Mouse (Mus musculus) testis, adult 2 months (tissue): ENCODE data around the gene Olfr1424. TPM values are rescaled to one million over a fixed set of nuclear protein-coding genes. Genes with fewer than 3 reads are reported as not detected.

Experiments
- H3K27ac ChIP-seq: fragments of 200-500 bp; 2 replicates; pipeline ENCODE4 v1.5.1; 2012; ENCODE audit warnings: low read depth, low read length; ENCODE audit not compliant: control insufficient read depth, insufficient read depth
- H3K27me3 ChIP-seq: fragments of 200-500 bp; 2 replicates; pipeline ENCODE4 v1.6.1; 2012; ENCODE audit warnings: mild to moderate bottlenecking, low read length, moderate library complexity; ENCODE audit not compliant: control insufficient read depth, insufficient read depth
- H3K36me3 ChIP-seq: fragments of 200-500 bp; 2 replicates; pipeline ENCODE4 v1.6.1; 2012; ENCODE audit warnings: mild to moderate bottlenecking, low read length; ENCODE audit not compliant: control insufficient read depth, insufficient read depth
- H3K4me1 ChIP-seq: fragments of 200-500 bp; 2 replicates; pipeline ENCODE4 v1.6.1; 2012; ENCODE audit warnings: low read length; ENCODE audit not compliant: control insufficient read depth, insufficient read depth
- H3K4me3 ChIP-seq: fragments of 200-500 bp; 2 replicates; pipeline ENCODE4 v1.5.1; 2012; ENCODE audit warnings: low read depth, mild to moderate bottlenecking, low read length, moderate library complexity, mixed read lengths; ENCODE audit not compliant: control insufficient read depth
- CTCF ChIP-seq: fragments of 200-500 bp; IDR thresholded peaks from 2 replicates; pipeline ENCODE4 v1.5.1; 2012; ENCODE audit warnings: low read depth, mild to moderate bottlenecking, inconsistent platforms, low read length, moderate library complexity; ENCODE audit not compliant: control insufficient read depth, insufficient read depth, insufficient replicate concordance
- POLR2A ChIP-seq: fragments of 200-500 bp; IDR thresholded peaks from 2 replicates; pipeline ENCODE4 v1.6.1; 2012; ENCODE audit warnings: low read depth, mild to moderate bottlenecking, inconsistent platforms, low read length, moderate library complexity; ENCODE audit not compliant: control insufficient read depth
- polyA plus RNA-seq: library from polyadenylated mRNA; depleted of rRNA; stranded (reverse); fragments of >200 nt; gene quantifications from 2 replicates; pipeline ENCODE4 v1.2.3, GENCODE M21; 2012

Olfr1424 gene
- polyA plus RNA-seq, 1 experiment, result 0.12 TPM

GRCm38 (mm10) chr19:12041217-12041616 is 21.3 kb downstream of the Olfr1424 start, which contains the start of gene Olfr1423:
Gene Olfr1423 (minus strand): TSS chr19:12041317.
- H3K4me3 ChIP-seq, result no peak within 1 kb of the TSS
- no peak for TF ChIP-seq CTCF
- no peak for TF ChIP-seq POLR2A

GRCm38 (mm10) chr19:12037727-12038126 is 24.8 kb downstream of the Olfr1424 start:
- Histone ChIP-seq H3K36me3 (no peaks in the 10 kb centered on the region), H3K27me3 (no peaks in the 10 kb centered on the region), H3K4me3 (no peak overlapping the region), H3K4me1 (no peaks in the 10 kb centered on the region), H3K27ac (no peak overlapping the region)
- TF ChIP-seq POLR2A (no peak), CTCF (no peak)

More at GRCm38 (mm10) chr19:12041217-12041616, 21.3 kb downstream of the Olfr1424 start, which contains the start of gene Olfr1423:
- Histone ChIP-seq H3K27me3 (no peaks in the 10 kb centered on the region), H3K36me3 (no peaks in the 10 kb centered on the region), H3K27ac (no peak within 1 kb of the TSS), H3K4me1 (no peaks in the 10 kb centered on the region)

GRCm38 (mm10) chr19:12026606-12027005 is 35.9 kb downstream of the Olfr1424 start:
- TF ChIP-seq POLR2A (no peak), CTCF (no peak)
- H3K27me3 ChIP-seq, result no peaks in the 10 kb centered on the region
- H3K4me3 ChIP-seq, result no peak overlapping the region
- no peaks in the 10 kb centered on the region for H3K4me1 ChIP-seq
- H3K27ac ChIP-seq, result no peak overlapping the region
- no peaks in the 10 kb centered on the region for H3K36me3 ChIP-seq

GRCm38 (mm10) chr19:12025333-12025732 is 37.1 kb downstream of the Olfr1424 start:
- Histone ChIP-seq H3K36me3 (no peaks in the 10 kb centered on the region), H3K4me3 (no peak overlapping the region), H3K27ac (no peak overlapping the region), H3K4me1 (no peaks in the 10 kb centered on the region), H3K27me3 (no peaks in the 10 kb centered on the region)
- TF ChIP-seq POLR2A (no peak), CTCF (no peak)

- no peaks in the 10 kb centered on the region for H3K4me1 ChIP-seq
- no peaks in the 10 kb centered on the region for H3K36me3 ChIP-seq
- TF ChIP-seq POLR2A, result no peak
- no peak for TF ChIP-seq CTCF
- H3K27ac ChIP-seq, result no peak overlapping the region
- H3K27me3 ChIP-seq, result no peaks in the 10 kb centered on the region
- H3K4me3 ChIP-seq, result no peak overlapping the region
Observed at GRCm38 (mm10) chr19:12024149-12024548, 38.3 kb downstream of the Olfr1424 start.

- TF ChIP-seq POLR2A (no peak), CTCF (no peak)
- H3K4me3 ChIP-seq, result no peak overlapping the region
- H3K27me3 ChIP-seq, result no peaks in the 10 kb centered on the region
- H3K27ac ChIP-seq, result no peak overlapping the region
- no peaks in the 10 kb centered on the region for H3K36me3 ChIP-seq
- no peaks in the 10 kb centered on the region; the same call in none of the 2 replicates for H3K4me1 ChIP-seq
Observed at GRCm38 (mm10) chr19:12016192-12016591, 46.3 kb downstream of the Olfr1424 start.

- Histone ChIP-seq H3K27me3 (no peaks in the 10 kb centered on the region), H3K27ac (no peak overlapping the region), H3K4me3 (no peak overlapping the region), H3K36me3 (no peaks in the 10 kb centered on the region), H3K4me1 (no peaks in the 10 kb centered on the region; the same call in none of the 2 replicates)
- TF ChIP-seq CTCF (peak; percentile 73; the same call in 1 of the 2 replicates), POLR2A (no peak)
Observed at GRCm38 (mm10) chr19:12015708-12016107, 46.8 kb downstream of the Olfr1424 start.

- Histone ChIP-seq H3K36me3 (no peaks in the 10 kb centered on the region), H3K4me3 (no peak overlapping the region), H3K27me3 (no peaks in the 10 kb centered on the region), H3K27ac (no peak overlapping the region), H3K4me1 (peaks cover 6% of the 10 kb centered on the region)
- no peak; the same call in 1 of the 2 replicates for TF ChIP-seq POLR2A
- no peak for TF ChIP-seq CTCF
Observed at GRCm38 (mm10) chr19:12013228-12013627, 49.3 kb downstream of the Olfr1424 start.

GRCm38 (mm10) chr19:12012615-12013014 is 49.9 kb downstream of the Olfr1424 start:
- Histone ChIP-seq H3K27ac (no peak overlapping the region), H3K4me1 (peaks cover 6% of the 10 kb centered on the region), H3K36me3 (no peaks in the 10 kb centered on the region), H3K27me3 (no peaks in the 10 kb centered on the region), H3K4me3 (no peak overlapping the region)
- no peak for TF ChIP-seq POLR2A
- TF ChIP-seq CTCF, result no peak
